Mouse (Mus musculus) heart, postnatal 36 days (tissue): ENCODE results near the gene Sirt7. TPM values are rescaled to one million over a fixed set of nuclear protein-coding genes. Genes with fewer than 3 reads are reported as not detected.
"Not testable (repeated sequence)": the region's sequence is repeated elsewhere in the genome, so short reads cannot be mapped to it uniquely, and the experiment has no call there.

ENCODE experiments used
- DNase-seq, 2 experiments: peaks; one replicate each; pipeline ENCODE4 v3.0.0; 2021 to 2022
- intact Hi-C: fragments of 180-260 bp; cut with DNase I; formaldehyde crosslinking; loops from one replicate; pipeline ENCODE4 v1.15.1; 2025
- total RNA-seq, 2 experiments: library from RNA; stranded (reverse); gene quantifications; 2 replicates each; pipeline ENCODE4 v1.2.3; 2021

The Sirt7 gene
- total RNA-seq, 2 experiments from 2014 or later: 10.0 to 10.1 TPM

DNA sequence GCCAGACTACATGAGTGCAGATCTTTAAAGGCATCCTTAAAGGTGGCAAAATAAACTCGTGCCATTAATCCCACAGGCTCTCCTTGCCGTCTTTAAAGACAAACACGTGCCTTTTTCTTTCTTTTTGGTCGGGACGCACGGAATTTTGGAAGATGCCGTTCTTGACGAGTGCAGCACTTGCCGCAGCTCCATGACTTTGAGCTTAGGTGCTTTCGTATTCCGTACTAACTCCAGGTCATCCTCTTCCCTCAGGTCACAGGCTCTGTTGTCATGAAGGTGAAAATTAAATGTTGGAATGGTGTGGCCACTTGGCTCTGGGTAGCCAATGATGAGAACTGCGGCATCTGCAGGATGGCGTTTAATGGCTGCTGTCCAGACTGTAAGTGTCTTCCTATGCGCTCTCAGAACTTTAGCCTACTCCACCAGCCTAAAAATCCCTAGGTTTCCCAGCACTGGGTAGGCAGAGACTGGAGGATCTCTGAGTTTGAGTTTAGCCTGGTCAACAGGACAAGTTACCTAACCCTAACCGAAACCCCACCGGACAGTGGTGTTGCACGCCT lies 26.0 kb downstream of the Sirt7 start:
- no peak for DNase-seq
- intact Hi-C loops: loop anchor here (2.0 kb wide), 1 partner anchor 16 kb away; no protein-coding TSS in a partner anchor

DNA sequence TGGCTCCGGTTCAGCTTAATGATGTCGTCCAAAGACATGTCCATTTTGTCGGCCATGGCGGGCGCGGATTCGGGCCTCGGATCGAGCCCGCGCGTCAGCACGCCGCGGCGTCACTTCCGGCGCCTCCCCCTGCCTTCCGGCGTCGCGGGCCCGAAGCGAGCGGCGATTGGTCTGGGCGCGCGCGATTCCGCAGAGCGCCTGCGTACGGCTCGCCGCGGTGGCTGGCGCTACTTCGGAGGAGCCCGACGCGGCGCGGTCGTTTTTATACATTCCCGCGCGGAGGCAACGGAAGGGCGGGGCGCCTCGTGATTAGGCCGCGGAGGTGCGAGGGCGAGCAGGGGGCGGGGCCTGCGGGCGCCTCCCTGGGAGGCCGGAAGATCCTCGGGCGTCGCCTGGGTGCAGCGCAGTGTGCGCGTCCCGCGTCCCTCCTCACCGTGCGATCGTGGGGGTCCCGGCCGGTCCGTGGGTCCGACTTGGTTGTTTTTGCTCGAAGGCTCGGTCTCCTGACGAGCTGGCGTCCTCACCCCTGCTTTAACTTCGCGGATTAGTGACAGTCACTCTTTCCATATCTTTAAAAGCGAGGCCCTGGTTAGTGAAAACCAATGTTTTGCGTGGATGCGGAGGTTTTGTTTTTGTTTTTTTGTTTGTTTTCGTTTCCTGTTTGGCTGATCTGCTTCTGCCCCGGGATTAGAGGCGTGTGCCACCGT lies 26.6 kb downstream of the Sirt7 start, which contains the start of the genes Alyref and Anapc11:
Gene Alyref, minus strand, starts transcription at position 83 of the 707 bp plus-strand sequence.
Gene Anapc11, plus strand, starts transcription at position 139 of the 707 bp plus-strand sequence.
- peak; percentile 95 for DNase-seq
- intact Hi-C loops: loop anchor here (2.0 kb wide), 1 partner anchor 16 kb away; no protein-coding TSS in a partner anchor

DNA sequence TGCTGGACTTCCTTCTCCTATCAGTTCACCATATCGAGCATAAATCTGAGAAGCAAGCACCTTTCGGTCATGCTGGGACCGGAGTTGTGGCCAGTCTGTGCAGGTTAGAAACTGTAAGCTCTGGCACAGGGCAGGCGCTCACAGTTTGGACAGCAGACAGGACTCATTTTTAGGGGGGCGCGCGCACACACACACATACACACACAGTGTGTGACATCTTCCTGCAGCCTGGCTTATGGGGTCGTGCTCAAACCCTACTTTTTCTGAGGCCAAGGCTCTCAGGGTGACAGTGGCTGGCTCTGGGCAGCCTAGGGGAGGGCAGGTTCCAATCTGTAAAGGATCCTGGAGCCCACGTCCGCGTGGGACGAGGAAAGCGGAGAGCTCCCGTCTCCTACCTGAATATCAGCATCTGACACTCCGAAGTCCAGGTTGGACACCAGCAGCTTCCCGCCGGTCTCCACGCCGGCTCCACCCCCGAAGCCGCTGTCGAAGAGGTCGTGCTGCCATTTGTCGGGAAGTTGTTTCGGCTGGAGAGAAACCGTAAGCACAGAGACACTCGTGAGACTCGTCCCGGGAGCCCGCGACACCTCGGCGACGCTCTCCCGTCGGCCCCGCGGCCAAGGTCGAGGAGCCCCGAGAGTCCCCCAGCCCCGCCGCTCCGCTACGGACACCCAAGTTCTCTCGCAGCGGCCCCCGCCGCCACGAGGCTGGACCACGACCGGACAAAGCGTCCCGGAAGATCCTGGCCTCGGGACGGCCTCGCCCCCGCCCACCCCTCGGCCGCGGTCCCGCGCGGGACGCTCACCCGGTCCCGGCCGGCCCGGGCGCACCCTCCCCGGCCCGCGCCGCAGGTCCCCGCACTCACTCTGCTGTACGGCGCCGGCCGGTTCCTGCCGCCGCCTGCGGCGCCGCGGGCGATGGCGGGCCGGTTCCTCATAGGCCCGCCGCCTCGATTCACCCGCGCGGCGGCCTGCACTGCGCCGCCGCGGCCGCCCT lies 27.5 kb downstream of the Sirt7 start:
- intact Hi-C loops: loop anchor here (2.0 kb wide), 1 partner anchor 15 kb away; no protein-coding TSS in a partner anchor
- no peak for DNase-seq

DNA sequence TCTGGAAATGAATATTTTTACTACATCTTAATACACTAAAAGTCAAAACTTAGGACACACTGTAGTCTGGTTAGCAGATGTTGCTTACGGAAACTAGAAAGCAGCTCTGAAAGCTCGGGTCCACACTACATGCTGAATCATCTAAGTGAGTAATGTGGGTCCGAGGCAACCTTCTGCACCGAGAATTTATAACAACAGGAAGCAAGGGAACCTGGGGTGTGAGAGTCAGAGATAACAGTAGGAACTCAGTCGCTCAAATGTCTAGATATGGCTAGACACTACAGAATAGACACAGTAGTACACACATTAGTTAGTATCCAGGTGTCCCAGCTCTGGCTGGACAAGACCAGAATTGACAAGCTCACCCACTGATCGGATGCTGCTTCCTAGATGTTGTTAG lies 36.5 kb downstream of the Sirt7 start:
- DNase-seq: no peak
- intact Hi-C loops: no loop called here

DNA sequence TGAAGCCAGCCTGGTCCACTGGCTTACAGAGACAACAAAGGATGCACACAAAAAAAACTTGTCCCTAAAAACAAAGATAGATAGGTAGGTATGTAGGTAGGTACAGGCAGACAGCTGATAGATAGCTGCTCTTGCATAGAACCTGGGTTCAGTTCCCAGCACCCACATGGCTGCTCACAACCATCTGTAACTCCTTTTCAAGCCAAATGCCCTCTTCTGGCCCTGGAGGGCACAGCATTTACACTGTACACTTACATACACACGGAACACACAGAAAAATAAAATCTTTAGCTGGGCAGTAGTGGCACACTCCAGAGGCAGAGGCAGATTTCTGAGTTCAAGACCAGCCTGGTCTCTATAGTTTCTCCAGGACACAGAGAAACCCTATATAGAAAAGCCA lies 41.1 kb downstream of the Sirt7 start:
- intact Hi-C loops: loop anchor here (2.0 to 5.0 kb wide), 2 partner anchors 15 to 128 kb away; partner anchors contain the start of genes Alyref, Anapc11, Cenpx and Lrrc45
- no peak for DNase-seq

DNA sequence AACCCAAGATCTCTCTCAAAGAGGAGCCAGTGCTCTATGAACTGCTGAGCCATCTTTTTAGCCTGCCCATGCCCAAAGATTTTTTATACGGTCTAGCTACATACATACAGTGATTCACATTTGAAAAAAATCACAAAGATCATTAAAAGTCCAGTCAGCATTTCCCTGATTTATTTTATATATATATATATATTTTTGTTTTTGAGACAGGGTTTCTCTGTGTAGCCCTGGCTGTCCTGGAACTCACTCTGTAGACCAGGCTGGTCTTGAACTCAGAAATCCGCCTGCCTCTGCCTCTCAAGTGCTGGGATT lies 42.1 kb downstream of the Sirt7 start:
- not testable (repeated sequence) for DNase-seq
- intact Hi-C loops: loop anchor here (2.0 to 5.0 kb wide), 2 partner anchors 16 to 129 kb away; partner anchors contain the start of genes Alyref, Anapc11, Cenpx and Lrrc45

DNA sequence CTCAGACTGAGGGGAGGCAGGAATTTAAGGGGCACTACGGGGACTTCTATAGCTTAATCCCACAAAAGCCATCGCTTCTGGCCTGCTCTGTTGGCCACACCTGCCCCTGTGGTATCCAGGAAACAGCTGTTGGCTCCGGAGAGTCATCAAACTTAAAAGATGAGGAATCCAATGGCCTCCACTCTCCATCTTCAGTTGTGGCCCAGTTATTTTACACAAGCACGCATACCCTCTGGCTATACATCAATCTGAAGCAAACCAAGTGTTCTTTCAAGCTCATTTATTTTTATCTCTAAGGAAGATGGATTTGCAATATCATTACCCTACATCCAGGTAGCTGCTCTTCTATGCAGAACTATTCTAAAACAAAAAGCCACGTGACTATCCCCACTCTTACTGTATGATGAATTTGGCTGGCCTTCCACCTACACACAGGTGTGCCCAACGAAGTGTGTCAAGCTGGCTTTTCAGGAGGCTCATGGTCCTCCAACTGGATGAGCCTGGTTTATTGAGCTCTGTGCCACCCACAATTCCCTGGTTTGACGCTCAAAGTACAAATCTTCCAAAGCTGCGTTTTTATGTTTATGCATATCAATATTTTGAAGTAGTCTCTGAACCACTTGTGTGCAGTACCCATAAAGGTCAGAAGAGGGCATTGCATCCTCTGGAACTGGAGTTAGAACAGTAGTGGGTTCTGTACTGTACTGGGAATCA lies 42.6 kb downstream of the Sirt7 start:
- intact Hi-C loops: loop anchor here (2.0 to 5.0 kb wide), 2 partner anchors 16 to 130 kb away; partner anchors contain the start of genes Alyref, Anapc11, Cenpx and Lrrc45
- DNase-seq: peak; percentile 35 to 41

DNA sequence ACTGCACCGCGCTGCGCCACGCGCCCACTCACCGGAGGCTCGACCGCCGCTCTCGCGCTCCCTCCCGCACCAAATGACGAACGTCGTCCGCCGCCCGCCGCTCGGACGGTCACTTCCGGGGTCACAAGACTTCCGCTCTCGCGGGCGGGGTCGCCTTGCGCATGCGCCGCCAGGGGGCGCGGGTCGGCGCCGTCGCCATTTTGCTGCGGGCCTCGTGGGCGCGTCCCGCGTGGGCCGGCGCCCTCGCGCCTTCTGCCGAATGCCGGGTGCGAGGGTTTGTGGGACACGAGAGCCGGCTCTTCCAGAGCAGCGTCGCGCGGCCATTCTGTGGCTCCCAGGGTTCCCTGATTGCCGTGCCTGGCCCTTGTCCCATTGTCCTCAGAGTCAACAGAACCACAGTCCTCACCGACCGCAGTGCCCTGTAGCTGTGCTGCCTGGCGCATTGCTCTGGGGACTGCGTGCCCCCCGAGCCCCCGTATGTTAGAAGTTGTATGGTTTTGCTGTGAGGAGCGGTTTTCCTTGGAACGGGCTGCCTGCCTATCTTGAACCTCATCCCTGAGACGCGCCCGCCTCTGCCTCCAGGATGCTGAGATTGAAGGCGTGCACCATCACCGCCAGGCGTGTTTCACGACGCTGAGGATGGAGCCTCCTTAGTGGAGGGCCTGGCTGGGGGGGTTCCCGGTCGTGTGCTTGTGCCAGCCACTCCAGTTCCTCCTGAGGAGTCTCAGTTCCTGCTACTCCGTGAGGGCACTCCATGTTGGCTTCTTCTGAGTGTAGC lies 43.4 kb downstream of the Sirt7 start, which contains the start of gene Arhgdia:
Gene Arhgdia, minus strand, starts transcription at position 135 of the 778 bp plus-strand sequence.
- peak; percentile 90 to 93 for DNase-seq
- intact Hi-C loops: loop anchor here (1.0 to 5.0 kb wide), 3 partner anchors 8 to 131 kb away; partner anchors contain the start of genes Alyref, Anapc11, Cenpx and Lrrc45

DNA sequence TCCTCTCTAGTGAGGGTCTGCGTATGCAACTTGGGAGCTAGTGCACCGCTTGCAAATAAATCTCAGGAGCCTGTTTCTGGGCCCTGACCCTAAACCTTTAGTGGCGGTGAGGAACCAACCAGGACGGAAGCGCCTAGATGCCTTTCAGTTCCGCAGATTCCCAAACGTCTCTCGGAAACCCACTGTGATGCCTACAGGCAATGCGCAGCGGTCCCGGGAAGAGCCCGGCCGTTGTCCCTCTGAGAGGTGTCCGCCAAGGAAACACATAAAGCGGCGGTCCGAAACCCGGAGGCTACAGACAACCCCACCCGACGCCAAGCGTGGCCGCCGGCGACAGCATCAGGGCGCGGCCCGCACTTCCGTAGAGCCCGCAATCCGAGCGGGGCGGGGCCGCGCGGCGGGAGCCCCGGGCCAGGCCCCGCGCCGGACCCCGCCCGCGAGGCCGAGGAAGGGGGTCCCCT lies 44.1 kb downstream of the Sirt7 start:
- intact Hi-C loops: loop anchor here (1.0 to 5.0 kb wide), 2 partner anchors 8 to 131 kb away; partner anchors contain the start of genes Cenpx, Lrrc45 and P4hb
- peak; percentile 57 to 71 for DNase-seq

DNA sequence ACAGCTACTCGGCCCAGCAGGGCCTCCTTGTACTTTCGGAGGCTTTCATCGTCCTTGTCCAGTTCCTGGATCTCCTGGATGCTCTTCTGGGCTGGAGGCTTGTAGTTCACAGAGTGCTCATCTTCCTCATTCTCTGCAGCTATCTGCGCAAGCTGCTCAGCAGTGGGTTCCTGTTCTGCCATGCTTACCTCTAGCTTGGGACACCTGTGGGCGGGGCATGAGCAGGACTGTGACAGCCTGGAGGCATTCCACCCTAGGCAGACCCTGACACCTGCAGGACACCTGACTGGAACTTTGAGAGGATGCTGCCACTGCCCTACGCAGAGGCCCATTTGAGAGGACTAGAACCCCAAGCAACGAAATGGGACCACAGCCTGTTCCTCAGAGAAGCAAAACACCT lies 44.9 kb downstream of the Sirt7 start:
- intact Hi-C loops: loop anchor here (5.0 kb wide), 1 partner anchor 132 kb away; the partner anchor contains the start of genes Cenpx and Lrrc45
- DNase-seq: peak in 1 of 2 experiments; percentile 16

DNA sequence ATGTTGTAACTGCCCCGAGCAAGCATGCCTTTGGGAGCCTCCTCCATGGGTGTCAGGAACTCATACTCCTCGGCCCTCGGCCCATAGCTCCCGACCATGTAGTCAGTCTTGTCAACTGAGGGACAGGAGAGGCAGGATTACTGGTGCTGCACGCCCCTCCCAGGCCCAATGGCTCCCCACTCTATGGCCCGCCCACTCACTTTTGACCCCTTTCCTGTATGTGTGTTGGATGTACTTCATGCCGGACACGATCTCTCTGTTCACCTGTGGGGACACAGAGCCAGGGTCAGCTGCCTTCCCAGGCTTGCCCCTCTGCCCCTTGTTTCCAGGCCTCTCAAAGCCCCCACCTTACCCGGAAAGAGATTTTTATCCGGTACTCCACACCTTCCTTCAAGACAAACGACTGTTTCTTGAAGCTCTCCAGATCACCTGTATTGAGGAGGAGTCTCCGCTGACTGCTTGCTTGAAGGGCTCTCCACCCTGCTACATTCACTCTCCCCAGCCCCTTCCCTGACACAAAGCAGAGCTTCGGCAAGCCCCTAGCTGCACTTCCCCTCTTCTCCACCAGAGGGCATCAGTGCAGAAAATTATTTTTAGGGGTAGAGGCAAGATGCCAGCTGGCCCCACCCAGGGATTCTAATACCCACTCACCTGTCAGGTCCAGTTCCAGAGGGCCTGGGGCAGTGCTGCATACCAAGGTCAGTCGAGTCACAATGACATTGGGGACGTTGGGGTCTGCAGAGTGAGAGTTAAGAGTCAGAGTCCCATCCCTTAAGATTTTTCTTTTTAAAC lies 45.5 kb downstream of the Sirt7 start:
- intact Hi-C loops: loop anchor here (5.0 kb wide), 1 partner anchor 133 kb away; the partner anchor contains the start of genes Cenpx and Lrrc45

DNA sequence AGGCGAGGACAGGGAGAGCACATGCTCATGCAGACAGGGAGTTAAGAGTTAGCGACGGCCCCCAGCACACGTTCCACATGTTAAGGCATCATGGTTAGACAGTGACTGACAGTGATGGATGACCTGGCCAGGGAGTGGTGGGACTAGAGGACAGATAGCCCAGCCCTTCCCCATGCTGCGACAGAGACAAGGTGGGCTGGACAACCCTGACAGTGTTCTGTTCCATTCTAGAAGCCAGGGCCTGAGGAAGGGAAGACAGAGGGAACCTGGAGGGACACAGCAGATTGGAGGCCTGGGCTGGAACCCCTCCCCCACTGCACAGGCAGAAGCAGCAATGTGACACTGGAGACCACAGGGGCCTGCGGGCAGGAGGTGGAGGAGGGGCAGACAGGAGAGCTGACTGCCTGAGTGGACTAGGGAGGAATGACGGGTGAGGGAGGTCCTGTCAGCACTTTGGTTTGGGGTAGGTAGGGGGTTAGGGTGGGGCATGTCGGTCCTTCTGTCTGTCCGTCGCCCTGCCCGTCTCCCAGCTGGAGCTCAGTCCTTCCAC lies 46.3 kb downstream of the Sirt7 start:
- intact Hi-C loops: no loop called here
- DNase-seq: no peak

More for the DNA sequence above, 45.5 kb downstream of the Sirt7 start:
- peak; percentile 81 to 83 for DNase-seq

DNA sequence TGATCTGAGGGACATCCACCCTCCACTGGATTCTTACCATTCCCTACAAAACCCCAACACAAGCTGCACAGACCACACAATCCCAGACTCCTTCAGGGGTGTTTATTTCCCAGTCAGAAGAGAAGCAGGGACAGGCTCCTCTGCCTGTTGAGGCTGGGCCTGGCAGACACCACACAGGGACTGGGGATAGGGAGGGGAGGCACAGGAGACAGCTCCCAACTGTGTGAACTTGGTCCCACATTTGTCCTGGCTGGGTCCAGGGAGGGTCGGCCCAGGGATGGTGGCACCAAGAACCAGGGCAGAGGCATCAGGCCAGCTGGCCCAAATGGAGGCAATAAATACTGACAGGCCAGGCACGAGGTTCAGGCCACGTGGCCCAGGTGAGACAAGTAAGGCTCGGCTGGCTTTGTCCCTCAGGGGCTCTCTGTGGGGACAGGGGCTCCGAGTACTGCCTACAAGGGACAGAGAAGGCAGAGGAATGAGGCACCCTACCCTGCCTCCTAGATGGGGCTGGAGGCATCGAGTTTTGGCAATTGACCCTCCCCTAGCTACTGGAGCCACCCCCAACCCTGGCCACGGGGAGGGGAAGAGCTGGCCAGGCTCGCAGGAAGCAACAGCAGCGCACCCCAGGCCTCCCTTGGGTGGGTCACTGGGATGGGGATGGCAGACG lies 46.9 kb downstream of the Sirt7 start:
- intact Hi-C loops: no loop called here
- no peak for DNase-seq

DNA sequence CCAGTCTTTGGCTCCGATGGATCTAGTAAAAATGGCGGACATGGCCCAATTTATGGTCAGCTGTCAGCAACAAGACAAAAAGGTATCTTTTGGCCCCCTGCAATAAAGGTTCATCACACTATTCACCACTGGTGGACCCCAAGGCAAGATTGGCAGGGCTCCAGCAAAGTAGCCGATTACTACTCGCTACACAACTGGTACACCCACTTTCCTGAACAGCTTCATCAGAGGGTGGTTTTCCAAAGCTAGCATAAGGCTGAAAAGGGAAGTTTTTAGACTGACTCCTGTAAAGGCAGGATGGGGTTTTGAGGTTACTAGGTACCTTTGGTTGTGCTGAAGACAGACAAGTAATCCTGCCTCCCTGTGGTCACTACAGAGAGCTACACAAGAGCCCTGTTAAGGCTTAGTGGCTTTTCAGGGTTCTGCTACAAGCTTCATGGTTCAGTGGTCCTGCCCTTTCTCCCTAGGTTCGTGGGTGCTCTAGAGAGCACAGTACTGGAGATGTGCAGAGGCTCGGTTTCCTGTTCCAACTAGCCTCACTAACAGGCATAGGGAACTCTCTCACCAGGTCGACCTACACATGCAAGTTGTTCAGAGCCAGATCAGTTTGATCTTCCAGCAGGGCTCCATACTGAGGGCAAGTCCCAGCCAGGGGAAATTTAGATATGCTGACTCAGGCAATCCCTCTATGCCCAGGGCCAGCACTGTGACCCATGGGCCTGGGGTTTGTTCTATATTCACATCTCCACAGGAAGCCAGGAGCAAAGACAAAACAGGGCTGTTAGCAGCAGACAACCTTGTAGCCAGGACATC lies 47.6 kb downstream of the Sirt7 start:
- intact Hi-C loops: loop anchor here (1.0 kb wide), 1 partner anchor 62 kb away; no protein-coding TSS in a partner anchor
- peak in 1 of 2 experiments; percentile 28 for DNase-seq

DNA sequence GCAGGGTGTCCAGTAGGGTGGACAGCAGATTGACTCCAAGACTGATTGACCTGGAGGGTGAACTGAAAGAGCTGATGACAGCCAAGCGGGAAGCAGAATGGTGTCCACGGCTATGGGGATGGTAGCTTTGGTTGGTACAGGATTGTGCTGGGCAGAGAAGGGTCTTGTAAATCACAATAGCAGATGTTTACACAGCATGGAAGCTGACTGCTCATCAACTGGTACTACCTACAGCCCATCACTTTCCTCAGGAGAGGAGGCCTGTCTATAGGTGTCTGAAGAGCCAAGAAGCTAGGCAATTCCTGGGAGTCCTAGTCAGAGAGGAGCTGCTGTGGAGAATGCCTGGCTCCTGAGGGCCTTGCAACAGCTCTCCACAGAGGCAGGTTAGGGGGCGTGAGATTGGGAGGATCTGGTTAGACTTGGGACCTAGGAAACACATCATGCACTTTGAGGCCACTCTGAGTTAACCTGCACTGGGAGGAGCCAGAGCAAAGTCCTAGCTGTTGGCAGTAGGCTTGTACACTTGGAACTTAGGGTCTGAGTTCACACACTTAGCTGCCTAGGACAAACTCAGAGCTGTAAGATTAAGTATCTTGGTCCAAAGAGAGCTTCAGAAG lies 48.6 kb downstream of the Sirt7 start:
- intact Hi-C loops: no loop called here
- DNase-seq: no peak
